Mouse (Mus musculus) megakaryocyte-erythroid progenitor cell, adult 5-6 weeks (primary cell): ENCODE data around the gene Gpr152. TPM values are rescaled to one million over a fixed set of nuclear protein-coding genes. Genes with fewer than 3 reads are reported as not detected.

Source experiments
- ATAC-seq: replicated peaks from 2 replicates; pipeline ENCODE4 v1.8.0; 2016; ENCODE audit warnings: mild to moderate bottlenecking, inconsistent platforms; ENCODE audit not compliant: severe bottlenecking, poor library complexity, low FRiP score, low TSS enrichment
- total RNA-seq, 2 experiments: library from RNA; stranded (forward) in 1 of 2; stranded (reverse) in 1 of 2; fragments of 200-1000, 215-1000 nt in 1 of 2; fragments of >200 nt in 1 of 2; fragmentation: Nextera tagmentation in 1 of 2; gene quantifications; 2 replicates each; pipeline ENCODE4 v1.2.3; 2014 to 2017

The Gpr152 gene
- total RNA-seq, 2 experiments from 2014 or later, result not detected

- ATAC-seq, result no peak
These were observed 7.4 kb downstream of the Gpr152 start for GRCm38 (mm10) chr19:4147022-4147405.

GRCm38 (mm10) chr19:4147782-4148490, 8.3 kb downstream of the Gpr152 start:
- no peak for ATAC-seq

DNA sequence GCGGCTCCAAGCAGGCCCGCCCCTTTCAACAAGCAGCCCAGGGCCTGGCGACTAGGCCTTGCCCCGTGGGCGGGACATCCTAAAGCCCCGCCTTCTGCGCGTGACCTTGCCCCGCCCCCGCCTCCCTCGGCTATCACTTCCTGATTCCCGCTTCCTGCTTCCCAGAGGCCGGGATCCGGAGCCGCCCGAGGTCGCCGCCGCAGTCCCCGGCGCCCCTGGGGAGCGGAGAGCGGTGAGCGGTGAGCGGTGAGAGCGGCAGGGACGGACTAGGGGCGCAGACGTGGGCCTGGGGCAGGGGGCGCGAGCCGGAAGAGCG, 8.9 kb downstream of the Gpr152 start, which contains the start of gene Coro1b:
TSS of gene Coro1b (plus strand) at position 129 of the 316 bp plus-strand sequence.
- peak; percentile 89 for ATAC-seq

DNA sequence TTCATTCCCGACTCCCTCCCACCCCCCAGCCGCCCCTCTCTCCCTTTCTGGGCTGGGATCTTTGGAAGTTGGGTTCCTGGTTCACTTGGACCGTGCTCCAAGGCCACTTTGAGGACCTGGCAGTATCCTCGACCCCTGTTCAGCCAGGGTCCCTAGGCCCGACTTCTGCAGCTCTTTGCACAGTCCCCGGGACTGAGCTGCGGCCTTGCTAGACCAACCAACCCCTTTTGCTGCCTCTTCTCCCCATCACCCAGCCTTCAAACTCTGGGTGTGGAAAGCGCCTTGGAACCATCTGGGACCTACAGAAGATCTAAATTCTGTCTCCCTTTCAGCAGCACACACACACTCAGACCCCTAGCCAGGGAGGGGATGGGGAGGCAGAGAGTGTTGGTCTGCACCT, 9.2 kb downstream of the Gpr152 start:
- ATAC-seq, result no peak

DNA sequence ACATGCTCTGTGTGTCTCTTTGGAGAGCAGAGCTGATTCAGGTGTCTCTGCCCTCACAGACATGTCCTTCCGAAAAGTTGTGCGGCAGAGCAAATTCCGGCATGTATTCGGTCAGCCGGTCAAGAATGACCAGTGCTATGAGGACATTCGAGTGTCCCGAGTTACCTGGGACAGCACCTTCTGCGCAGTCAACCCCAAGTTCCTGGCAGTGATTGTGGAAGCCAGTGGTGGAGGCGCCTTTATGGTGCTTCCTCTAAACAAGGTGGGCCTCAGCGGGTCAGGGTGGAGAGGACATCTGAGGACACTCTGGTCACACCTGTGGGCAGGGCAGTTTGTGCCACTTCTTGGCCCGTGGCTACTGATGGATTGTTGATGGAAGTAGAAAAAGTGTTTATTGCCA, 9.7 kb downstream of the Gpr152 start:
- no peak for ATAC-seq

DNA sequence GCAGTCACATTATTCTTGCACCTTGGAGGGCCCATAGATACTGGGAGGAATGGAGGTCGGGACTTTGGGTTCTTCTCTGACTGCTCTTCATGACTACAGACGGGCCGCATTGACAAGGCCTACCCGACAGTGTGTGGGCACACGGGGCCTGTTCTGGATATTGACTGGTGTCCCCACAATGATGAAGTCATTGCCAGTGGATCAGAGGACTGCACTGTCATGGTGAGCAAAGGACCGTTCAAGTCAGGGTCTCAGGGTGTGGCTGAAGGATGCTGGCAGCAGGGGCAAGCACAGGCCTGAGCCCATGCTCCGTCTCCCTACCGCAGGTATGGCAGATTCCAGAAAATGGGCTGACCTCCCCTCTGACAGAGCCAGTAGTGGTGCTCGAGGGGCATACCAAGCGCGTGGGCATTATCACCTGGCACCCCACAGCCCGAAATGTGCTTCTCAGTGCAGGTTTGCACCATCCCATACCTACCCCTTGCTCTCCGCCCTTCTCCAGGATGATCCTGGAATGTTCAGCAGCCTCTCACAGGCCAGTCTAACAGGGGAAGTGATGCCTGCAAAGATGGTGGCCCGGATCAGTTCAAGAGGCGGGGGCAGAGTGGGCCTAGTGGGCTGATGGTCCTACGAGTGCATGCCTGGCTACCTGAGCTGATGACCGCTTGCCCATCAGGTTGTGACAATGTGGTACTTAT, 10.3 kb downstream of the Gpr152 start:
- no peak for ATAC-seq

DNA sequence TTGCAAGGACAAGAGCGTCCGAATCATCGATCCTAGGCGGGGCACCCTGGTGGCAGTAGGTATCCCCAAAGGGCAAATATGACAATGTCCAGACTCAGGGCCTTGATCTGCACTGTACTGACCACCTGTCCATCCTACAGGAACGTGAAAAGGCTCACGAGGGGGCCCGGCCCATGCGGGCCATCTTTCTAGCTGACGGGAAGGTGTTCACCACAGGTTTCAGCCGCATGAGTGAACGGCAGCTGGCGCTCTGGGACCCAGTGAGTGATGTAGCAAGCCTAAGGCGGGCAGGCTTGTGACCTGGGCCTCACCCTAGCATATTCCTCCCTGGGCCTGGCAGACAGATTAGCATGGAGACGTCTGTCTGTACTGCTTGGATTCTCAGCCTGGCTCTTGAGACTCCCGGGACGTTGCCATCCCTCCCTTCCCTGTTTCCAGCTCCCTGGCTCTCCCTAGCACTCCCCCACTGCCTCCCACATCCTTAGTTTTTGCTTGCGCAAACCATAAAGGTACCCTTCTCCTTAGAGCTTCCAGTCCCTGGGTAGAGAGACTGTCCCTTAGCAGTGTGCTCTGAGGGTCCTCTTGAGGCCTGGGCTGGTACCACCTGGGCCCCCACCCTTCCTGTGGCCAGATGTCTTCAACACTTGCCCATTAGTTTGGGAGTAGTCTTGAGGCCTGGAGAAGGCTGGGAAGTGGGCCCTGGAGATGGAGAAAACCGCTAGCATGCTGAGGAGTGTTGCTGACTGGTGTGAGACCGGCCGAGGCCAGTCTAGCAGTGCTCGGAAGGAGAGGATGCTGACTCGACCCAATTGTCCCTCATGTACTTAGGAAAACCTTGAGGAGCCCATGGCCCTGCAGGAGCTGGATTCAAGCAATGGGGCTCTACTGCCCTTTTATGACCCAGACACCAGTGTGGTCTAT, 11.2 kb downstream of the Gpr152 start:
- ATAC-seq, result no peak

- ATAC-seq, result no peak
These were observed 11.9 kb downstream of the Gpr152 start for GRCm38 (mm10) chr19:4151488-4151860.

DNA sequence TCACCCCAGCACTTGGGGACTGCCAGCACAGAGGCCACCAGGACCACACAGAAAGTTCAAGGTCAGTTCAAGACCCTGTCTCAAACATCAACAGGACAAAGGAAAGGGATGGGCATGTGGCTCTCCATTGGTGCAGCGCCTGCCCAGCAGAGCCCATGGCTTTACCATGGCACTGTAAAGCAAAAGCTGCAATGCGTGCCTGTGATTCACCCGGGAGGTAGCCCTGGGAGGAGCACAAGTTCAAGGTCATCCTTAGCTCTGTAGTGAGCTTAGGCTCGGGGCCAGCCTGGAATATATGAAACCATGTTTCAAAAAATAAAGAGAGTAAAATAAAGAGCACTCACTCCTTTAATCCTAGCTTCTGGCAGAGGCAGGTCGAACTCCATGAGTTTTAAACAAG, 12.3 kb downstream of the Gpr152 start:
- no peak for ATAC-seq

- ATAC-seq, result no peak
These were observed 13.1 kb downstream of the Gpr152 start for GRCm38 (mm10) chr19:4152445-4153231.

- no peak for ATAC-seq
These were observed 13.7 kb downstream of the Gpr152 start, which contains the start of gene Ptprcap for GRCm38 (mm10) chr19:4153232-4153654. TSS of gene Ptprcap (plus strand) at chr19:4153604.

GRCm38 (mm10) chr19:4154437-4155222, 15.0 kb downstream of the Gpr152 start:
- ATAC-seq, result no peak

DNA sequence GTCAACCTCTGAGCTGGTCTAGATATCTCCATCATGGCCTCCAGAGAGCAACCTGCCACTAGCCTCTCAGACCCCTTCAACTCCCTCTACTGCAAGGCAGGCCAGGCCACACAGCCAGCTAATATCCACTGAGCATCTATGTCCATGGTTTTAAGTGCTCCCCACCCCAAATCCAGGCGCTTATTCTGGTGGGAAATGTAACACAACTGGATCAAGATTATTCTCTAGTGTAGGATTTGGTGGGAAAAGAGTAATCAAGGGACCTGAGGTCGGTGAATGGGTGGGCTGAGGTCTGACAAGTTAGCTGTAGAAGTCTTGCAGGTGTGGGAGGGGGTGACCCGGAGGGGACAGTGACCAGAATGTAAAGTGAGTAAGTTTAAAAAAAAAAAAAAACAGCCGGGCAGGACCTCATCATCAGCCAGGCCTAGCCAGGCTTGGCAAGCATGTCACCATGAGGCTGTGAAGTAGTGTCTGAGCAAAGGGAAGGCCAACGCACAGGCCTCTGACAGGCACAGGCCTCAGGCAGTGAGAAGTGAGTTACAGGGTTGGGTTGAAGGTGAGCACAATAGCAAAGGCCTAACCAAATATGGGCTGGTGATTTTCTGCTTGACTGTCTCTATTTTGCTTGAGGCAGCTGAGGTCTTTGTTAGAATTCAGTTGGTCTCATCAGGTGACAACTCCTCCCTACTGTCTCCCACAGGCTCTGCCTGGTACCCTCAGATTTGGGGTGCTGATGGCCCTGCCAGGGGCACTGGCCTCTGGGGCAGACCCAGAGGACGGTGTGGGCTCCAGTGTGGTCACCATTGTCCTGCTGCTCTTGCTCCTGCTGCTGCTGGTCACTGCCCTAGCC, 15.9 kb downstream of the Gpr152 start:
- ATAC-seq, result peak; percentile 32

DNA sequence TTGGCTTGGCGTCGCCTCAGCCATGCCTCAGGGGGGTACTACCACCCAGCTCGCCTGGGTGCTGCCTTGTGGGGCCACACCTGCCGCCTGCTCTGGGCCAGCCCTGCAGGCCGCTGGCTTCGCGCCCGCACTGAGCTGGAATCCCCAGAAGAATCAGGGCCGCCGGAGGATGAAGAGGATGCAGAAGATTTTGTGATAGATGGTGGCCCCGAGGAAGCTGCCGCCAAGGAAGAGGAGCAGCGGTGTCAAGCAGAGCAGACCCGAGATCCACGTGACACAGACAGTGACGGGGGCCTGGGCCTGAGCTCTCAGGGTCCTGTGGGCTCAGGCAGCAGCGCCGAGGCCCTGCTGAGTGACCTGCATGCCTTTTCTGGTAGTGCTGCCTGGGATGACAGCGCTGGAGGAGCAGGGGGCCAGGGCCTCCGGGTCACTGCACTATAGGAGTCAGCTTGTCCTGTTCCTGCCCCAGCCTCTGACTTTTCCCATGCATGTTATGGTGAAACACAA, 16.5 kb downstream of the Gpr152 start:
- ATAC-seq, result 0 out of 2 replicates have a peak, but pooled peaks have one; percentile 5

GRCm38 (mm10) chr19:4156771-4157170, 17.2 kb downstream of the Gpr152 start:
- ATAC-seq, result no peak

GRCm38 (mm10) chr19:4159049-4159448, 19.5 kb downstream of the Gpr152 start:
- ATAC-seq, result no peak
